Mouse (Mus musculus) gastrocnemius, postnatal 4 days (tissue): ENCODE measurements around the gene Exoc3l. TPM values are rescaled to one million over a fixed set of nuclear protein-coding genes. Genes with fewer than 3 reads are reported as not detected.

Experiments
- DNase-seq, 2 experiments: peaks; one replicate each; pipeline ENCODE4 v3.0.0; 2021 to 2022; ENCODE audit warnings: low spot score in 2 of 2, mixed read lengths in 2 of 2
- total RNA-seq, 2 experiments: library from RNA; stranded (reverse); gene quantifications; 2 replicates each; pipeline ENCODE4 v1.2.3; 2021

The Exoc3l gene
- total RNA-seq, 2 experiments from 2014 or later: 8.1 to 8.7 TPM

- DNase-seq: no peak
Measured at GRCm38 (mm10) chr8:105315073-105315769, 19.3 kb upstream of the Exoc3l start.

- DNase-seq: no peak
Measured at GRCm38 (mm10) chr8:105313622-105314402, 17.9 kb upstream of the Exoc3l start.

- no peak for DNase-seq
Measured at GRCm38 (mm10) chr8:105312891-105313481, 17.1 kb upstream of the Exoc3l start.

GRCm38 (mm10) chr8:105311718-105312117 is 15.8 kb upstream of the Exoc3l start:
- DNase-seq: no peak

- no peak for DNase-seq
Measured at GRCm38 (mm10) chr8:105310118-105310517, 14.2 kb upstream of the Exoc3l start.

- no peak for DNase-seq
Measured at GRCm38 (mm10) chr8:105309142-105309847, 13.4 kb upstream of the Exoc3l start.

GRCm38 (mm10) chr8:105308428-105308827 is 12.5 kb upstream of the Exoc3l start:
- DNase-seq: no peak

- DNase-seq: no peak
Measured at GRCm38 (mm10) chr8:105307670-105308069, 11.8 kb upstream of the Exoc3l start.

- no peak for DNase-seq
Measured at GRCm38 (mm10) chr8:105306146-105306691, 10.3 kb upstream of the Exoc3l start.

GRCm38 (mm10) chr8:105305211-105306145 is 9.6 kb upstream of the Exoc3l start, which contains the start of gene Elmo3:
Elmo3 (plus strand) TSS chr8:105305601.
- no peak for DNase-seq

GRCm38 (mm10) chr8:105304325-105305210 is 8.7 kb upstream of the Exoc3l start:
- DNase-seq: no peak

GRCm38 (mm10) chr8:105303874-105304273 is 8.0 kb upstream of the Exoc3l start:
- no peak for DNase-seq

GRCm38 (mm10) chr8:105303396-105303795 is 7.5 kb upstream of the Exoc3l start:
- DNase-seq: no peak

GRCm38 (mm10) chr8:105299962-105300361 is 4.1 kb upstream of the Exoc3l start:
- no peak for DNase-seq

GRCm38 (mm10) chr8:105298351-105299252 is 2.7 kb upstream of the Exoc3l start:
- DNase-seq: no peak

GRCm38 (mm10) chr8:105297511-105298192 is 1.8 kb upstream of the Exoc3l start, which contains the start of gene E2f4:
E2f4 (plus strand) TSS chr8:105297663.
- DNase-seq: peak; percentile 81 to 91

GRCm38 (mm10) chr8:105295256-105295655 is 645 bp downstream of the Exoc3l start:
- no peak for DNase-seq
